ENCODE assay signal across 23 mouse cellular contexts in genomic region chr13:99006389-99007099, GRCm38 (mm10). TPM values are rescaled to one million over a fixed set of nuclear protein-coding genes. Genes with fewer than 3 reads are reported as not detected.
A peak's percentile ranks its signal among the peaks of the same experiment; 100 is the strongest.
DNase-seq lines count a peak whose midpoint lies in the region; ATAC-seq and TF ChIP-seq lines count a peak whose summit lies in the region.
"Had no signal": no experiment of that assay in that cellular context is flagged by ENCODE, and none has a peak within 500 bp of the region (broad histone marks: within the 10 kb centered on the region; RNA-seq: fewer than 3 reads in every experiment).

No protein-coding gene starts in this region.

- H3K9me3 ChIP-seq in intestine, embryonic 15.5 days: 0 out of 2 replicates have a peak, but pooled peaks cover 6% of the 10 kb centered on the region
- 0 out of 2 replicates have a peak, but pooled peaks cover 5% of the 10 kb centered on the region for H3K9me3 ChIP-seq in intestine, postnatal 0 days (ENCODE audit: control insufficient read depth)
- H3K9me3 ChIP-seq in midbrain, embryonic 11.5 days (ENCODE audit: control insufficient read depth, low read length): peaks cover 6% of the 10 kb centered on the region; the same call in 1 of the 2 replicates

- H3K4me1 ChIP-seq in intestine, embryonic 15.5 days (replicated peaks): peaks cover 3% of the 10 kb centered on the region; the same call in 1 of the 2 replicates
- H3K4me1 ChIP-seq in intestine, postnatal 0 days (replicated peaks; ENCODE audit: control insufficient read depth, insufficient read depth, low read length): no peaks in the 10 kb centered on the region
- peaks cover 3% of the 10 kb centered on the region; the same call in 1 of the 2 replicates for H3K4me1 ChIP-seq in bone marrow, adult 2 months (ENCODE audit: control insufficient read depth, insufficient read depth, low read length)
- H3K4me1 ChIP-seq in midbrain, embryonic 11.5 days (ENCODE audit: control insufficient read depth, insufficient read depth, low read length): no peaks in the 10 kb centered on the region
- H3K4me1 ChIP-seq: embryonic facial prominence, embryonic 12.5 days; hindbrain, embryonic 10.5 days; limb, embryonic 13.5 days had no signal

- no peak for TF ChIP-seq POLR2A in bone marrow, adult 2 months (IDR thresholded peaks at IDR 0.05; ENCODE audit: borderline replicate concordance, control insufficient read depth, low read depth, low read length)

- no peak overlapping the region for H3K4me3 ChIP-seq in intestine, embryonic 15.5 days (replicated peaks)
- no peak overlapping the region for H3K4me3 ChIP-seq in intestine, postnatal 0 days (ENCODE audit: low read depth, low read length)
- peak overlapping the region; percentile 63 for H3K4me3 ChIP-seq in bone marrow, adult 2 months (replicated peaks; ENCODE audit: control insufficient read depth, low read depth, low read length)
- H3K4me3 ChIP-seq in midbrain, embryonic 11.5 days (ENCODE audit: low read depth, low read length): no peak overlapping the region
- H3K4me3 ChIP-seq: embryonic facial prominence, embryonic 12.5 days; hindbrain, embryonic 10.5 days; limb, embryonic 13.5 days had no signal

- TF ChIP-seq CTCF in intestine, postnatal 0 days (IDR thresholded peaks at IDR 0.05; ENCODE audit: low read depth): no peak
- no peak for TF ChIP-seq CTCF in bone marrow, adult 2 months (IDR thresholded peaks at IDR 0.05; ENCODE audit: control insufficient read depth, insufficient read depth, low read length)

- H3K27ac ChIP-seq in intestine, embryonic 15.5 days: no peak overlapping the region
- H3K27ac ChIP-seq in intestine, postnatal 0 days (ENCODE audit: low read depth, low read length): no peak overlapping the region
- H3K27ac ChIP-seq in bone marrow, adult 2 months (ENCODE audit: control insufficient read depth, insufficient read depth, low read depth, low read length, poor library complexity): peak overlapping the region; percentile 72
- H3K27ac ChIP-seq in midbrain, embryonic 11.5 days (ENCODE audit: low read depth, low read length): no peak overlapping the region
- H3K27ac ChIP-seq: embryonic facial prominence, embryonic 12.5 days; hindbrain, embryonic 10.5 days; limb, embryonic 13.5 days had no signal

- WGBS in intestine, embryonic 15.5 days: 38% methylated on average over 17 of the region's 17 CpGs
- 75% methylated on average over 17 of the region's 17 CpGs for WGBS in intestine, postnatal 0 days
- 53% methylated on average over 17 of the region's 17 CpGs for WGBS in bone marrow, adult 2 months
- 95% methylated on average over 17 of the region's 17 CpGs for WGBS in midbrain, embryonic 11.5 days

- H3K9ac ChIP-seq in intestine, embryonic 15.5 days: no peak overlapping the region
- H3K9ac ChIP-seq in intestine, postnatal 0 days (ENCODE audit: low read depth, low read length): no peak overlapping the region
- H3K9ac ChIP-seq in midbrain, embryonic 11.5 days (ENCODE audit: low read length): no peak overlapping the region
- H3K9ac ChIP-seq: embryonic facial prominence, embryonic 12.5 days; limb, embryonic 13.5 days had no signal

- H3K27me3 ChIP-seq in intestine, embryonic 15.5 days (replicated peaks): no peaks in the 10 kb centered on the region
- no peaks in the 10 kb centered on the region for H3K27me3 ChIP-seq in intestine, postnatal 0 days (replicated peaks; ENCODE audit: control insufficient read depth, insufficient read depth, low read length)
- no peaks in the 10 kb centered on the region for H3K27me3 ChIP-seq in midbrain, embryonic 11.5 days (ENCODE audit: control insufficient read depth, insufficient read depth, low read length)
- H3K27me3 ChIP-seq: embryonic facial prominence, embryonic 12.5 days; limb, embryonic 13.5 days had no signal

- no peak for ATAC-seq in intestine, embryonic 15.5 days
- ATAC-seq in intestine, postnatal 0 days: no peak
- ATAC-seq in neutrophil, adult 5-6 weeks (ENCODE audit: extremely low read depth, insufficient number of reproducible peaks, low FRiP score, poor library complexity, severe bottlenecking): 0 out of 2 replicates have a peak, but pooled peaks have one; percentile 13
- ATAC-seq in midbrain, embryonic 11.5 days (ENCODE audit: low FRiP score): no peak
- ATAC-seq: inflammation-experienced regulatory T-cells, adult 6 months had no signal

- H3K36me3 ChIP-seq in intestine, embryonic 15.5 days: no peaks in the 10 kb centered on the region
- H3K36me3 ChIP-seq in intestine, postnatal 0 days (ENCODE audit: control insufficient read depth, insufficient read depth): no peaks in the 10 kb centered on the region
- H3K36me3 ChIP-seq in midbrain, embryonic 11.5 days (ENCODE audit: control insufficient read depth, insufficient read depth, low read length): no peaks in the 10 kb centered on the region
- H3K36me3 ChIP-seq: embryonic facial prominence, embryonic 12.5 days; hindbrain, embryonic 10.5 days; limb, embryonic 13.5 days had no signal

- H3K4me2 ChIP-seq in intestine, embryonic 15.5 days (replicated peaks): peak overlapping the region; percentile 11; the same call in 1 of the 2 replicates
- no peak overlapping the region for H3K4me2 ChIP-seq in intestine, postnatal 0 days (replicated peaks; ENCODE audit: low read depth)
- H3K4me2 ChIP-seq in midbrain, embryonic 11.5 days: no peak overlapping the region
- H3K4me2 ChIP-seq: embryonic facial prominence, embryonic 12.5 days; limb, embryonic 13.5 days had no signal

- DNase-seq in retina, postnatal 1 day: peak; percentile 10
- DNase-seq in retina, embryonic 14.5 days (ENCODE audit: low spot score): no peak
- DNase-seq in midbrain, embryonic 11.5 days (ENCODE audit: low spot score, missing footprints): no peak
- DNase-seq in layer of hippocampus, adult 8-10 months (ENCODE audit: low spot score in 2 of 2): no peak
- DNase-seq: cerebellum, adult 11-12 months; gastrocnemius, postnatal 36 days; midbrain, embryonic 14.5 days; right cerebral cortex, postnatal 25 days had no signal

RNA-seq across cellular contexts. Expression of gene 1700024P04Rik, which starts 22.2 kb away (rescaled TPM):
- not detected in 2 replicates for polyA plus RNA-seq in intestine, embryonic 15.5 days (2015; fragmentation: Nextera tagmentation; extraction: Ambion mirVana)
- not detected in 2 replicates for polyA plus RNA-seq in intestine, postnatal 0 days (2015; fragmentation: Nextera tagmentation; extraction: Ambion mirVana)
- not detected in 2 replicates for polyA plus RNA-seq in bone marrow, adult 2 months (2011; ENCODE audit: insufficient read depth, insufficient read length, low replicate concordance, missing spikeins)
- total RNA-seq in neutrophil, adult 5-6 weeks (2017): not detected in 2 replicates
- not detected in 2 replicates for polyA plus RNA-seq in midbrain, embryonic 11.5 days (2014; fragmentation: Nextera tagmentation; extraction: Ambion mirVana)
- total RNA-seq in layer of hippocampus, adult 8-10 months (2022): not detected
- total RNA-seq: common myeloid progenitor, adult 5-6 weeks; gastrocnemius, postnatal 36 days; layer of hippocampus, adult 18-20 months; left cerebral cortex, adult 8-10 months had no signal
- polyA plus RNA-seq: brain, embryonic 14.5 days; C2C12; embryonic facial prominence, embryonic 12.5 days; heart, embryonic 14.5 days; hindbrain, embryonic 10.5 days; inflammation-experienced regulatory T-cells, adult 6 months; limb, embryonic 13.5 days; liver, embryonic 16.5 days; midbrain, embryonic 14.5 days had no signal
